Mouse (Mus musculus) testis, adult 2 months (tissue): ENCODE results near the gene Acer2. TPM values are rescaled to one million over a fixed set of nuclear protein-coding genes. Genes with fewer than 3 reads are reported as not detected.

Experiments used
- H3K27ac ChIP-seq: fragments of 200-500 bp; 2 replicates; pipeline ENCODE4 v1.5.1; 2012; ENCODE audit warnings: low read depth, low read length; ENCODE audit not compliant: control insufficient read depth, insufficient read depth
- H3K27me3 ChIP-seq: fragments of 200-500 bp; 2 replicates; pipeline ENCODE4 v1.6.1; 2012; ENCODE audit warnings: mild to moderate bottlenecking, low read length, moderate library complexity; ENCODE audit not compliant: control insufficient read depth, insufficient read depth
- H3K36me3 ChIP-seq: fragments of 200-500 bp; 2 replicates; pipeline ENCODE4 v1.6.1; 2012; ENCODE audit warnings: mild to moderate bottlenecking, low read length; ENCODE audit not compliant: control insufficient read depth, insufficient read depth
- H3K4me1 ChIP-seq: fragments of 200-500 bp; 2 replicates; pipeline ENCODE4 v1.6.1; 2012; ENCODE audit warnings: low read length; ENCODE audit not compliant: control insufficient read depth, insufficient read depth
- H3K4me3 ChIP-seq: fragments of 200-500 bp; 2 replicates; pipeline ENCODE4 v1.5.1; 2012; ENCODE audit warnings: low read depth, mild to moderate bottlenecking, low read length, moderate library complexity, mixed read lengths; ENCODE audit not compliant: control insufficient read depth
- CTCF ChIP-seq: fragments of 200-500 bp; IDR thresholded peaks from 2 replicates; pipeline ENCODE4 v1.5.1; 2012; ENCODE audit warnings: low read depth, mild to moderate bottlenecking, inconsistent platforms, low read length, moderate library complexity; ENCODE audit not compliant: control insufficient read depth, insufficient read depth, insufficient replicate concordance
- POLR2A ChIP-seq: fragments of 200-500 bp; IDR thresholded peaks from 2 replicates; pipeline ENCODE4 v1.6.1; 2012; ENCODE audit warnings: low read depth, mild to moderate bottlenecking, inconsistent platforms, low read length, moderate library complexity; ENCODE audit not compliant: control insufficient read depth
- polyA plus RNA-seq: library from polyadenylated mRNA; depleted of rRNA; stranded (reverse); fragments of >200 nt; gene quantifications from 2 replicates; pipeline ENCODE4 v1.2.3, GENCODE M21; 2012

Gene Acer2
- polyA plus RNA-seq, 1 experiment = 13.4 TPM

DNA sequence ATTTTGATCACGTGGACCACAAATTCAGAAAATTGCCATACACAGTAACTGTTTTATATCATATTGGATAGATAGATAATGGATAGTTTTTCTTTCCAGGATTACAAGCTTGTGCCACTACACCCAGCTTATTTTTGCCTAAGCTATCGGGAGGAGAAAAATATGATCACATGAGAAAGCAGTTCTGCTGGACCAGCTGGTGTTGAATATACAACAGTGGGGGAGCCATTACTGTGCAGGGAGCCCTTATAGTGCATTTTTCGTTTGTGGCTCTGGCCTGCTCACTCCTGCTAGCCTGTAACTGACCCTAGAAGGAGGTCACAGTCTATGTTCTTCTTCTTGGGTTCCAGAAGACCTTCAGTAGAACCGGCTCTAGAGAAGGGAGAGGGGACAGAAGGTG, 1.1 kb upstream of the Acer2 start:
- TF ChIP-seq CTCF (no peak), POLR2A (no peak)
- Histone ChIP-seq H3K27me3 (peaks cover 5% of the 10 kb centered on the region), H3K36me3 (no peaks in the 10 kb centered on the region), H3K4me3 (peak overlapping the region; percentile 98; the same call in 1 of the 2 replicates), H3K4me1 (peaks cover 4% of the 10 kb centered on the region), H3K27ac (no peak overlapping the region)

DNA sequence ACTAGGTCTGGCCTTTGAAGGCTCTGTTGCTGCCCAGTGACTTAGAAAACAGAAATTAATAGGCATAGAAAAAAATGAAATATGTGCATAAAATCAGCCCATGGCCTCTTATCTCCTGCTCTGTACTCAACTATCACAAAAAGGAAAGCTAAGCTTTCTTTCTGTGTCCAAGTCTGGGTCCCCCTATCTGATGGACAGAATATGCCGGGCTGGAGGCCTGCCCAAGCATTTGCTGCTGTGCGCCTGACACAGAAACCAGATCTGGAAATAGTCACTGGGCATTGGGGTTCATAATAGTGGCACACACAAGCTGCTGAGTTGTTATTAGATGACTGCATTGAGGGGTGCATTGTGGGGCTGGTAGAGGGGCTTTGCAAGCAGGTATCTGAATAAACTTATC, 5.3 kb downstream of the Acer2 start:
- Histone ChIP-seq H3K27me3 (peaks cover 1% of the 10 kb centered on the region), H3K4me3 (no peak overlapping the region), H3K27ac (no peak overlapping the region), H3K4me1 (peaks cover 4% of the 10 kb centered on the region; the same call in 1 of the 2 replicates), H3K36me3 (no peaks in the 10 kb centered on the region)
- TF ChIP-seq CTCF (no peak), POLR2A (no peak)

DNA sequence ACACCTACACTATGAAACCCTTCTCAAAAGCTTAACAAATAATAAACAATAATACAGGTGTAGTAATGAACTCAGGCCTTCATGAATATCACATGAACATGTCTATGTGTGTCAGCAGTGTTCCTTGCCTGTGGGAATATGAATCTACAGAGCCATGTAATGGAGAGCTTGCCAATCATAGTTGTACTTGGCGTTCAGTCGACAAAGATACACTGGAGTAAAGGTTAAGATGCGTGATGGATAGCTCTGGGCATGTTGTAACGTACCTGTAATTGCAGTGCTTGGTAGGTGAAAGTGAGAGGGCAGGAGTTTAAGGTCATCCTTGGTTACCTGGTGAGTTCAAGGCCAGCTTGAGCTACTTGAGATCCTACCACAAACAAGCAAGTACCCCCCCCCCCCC, 7.0 kb downstream of the Acer2 start:
- Histone ChIP-seq H3K27me3 (no peaks in the 10 kb centered on the region), H3K27ac (no peak overlapping the region), H3K36me3 (no peaks in the 10 kb centered on the region), H3K4me1 (peaks cover 5% of the 10 kb centered on the region), H3K4me3 (peak overlapping the region; percentile 33; the same call in 1 of the 2 replicates)
- TF ChIP-seq CTCF (no peak), POLR2A (no peak)

DNA sequence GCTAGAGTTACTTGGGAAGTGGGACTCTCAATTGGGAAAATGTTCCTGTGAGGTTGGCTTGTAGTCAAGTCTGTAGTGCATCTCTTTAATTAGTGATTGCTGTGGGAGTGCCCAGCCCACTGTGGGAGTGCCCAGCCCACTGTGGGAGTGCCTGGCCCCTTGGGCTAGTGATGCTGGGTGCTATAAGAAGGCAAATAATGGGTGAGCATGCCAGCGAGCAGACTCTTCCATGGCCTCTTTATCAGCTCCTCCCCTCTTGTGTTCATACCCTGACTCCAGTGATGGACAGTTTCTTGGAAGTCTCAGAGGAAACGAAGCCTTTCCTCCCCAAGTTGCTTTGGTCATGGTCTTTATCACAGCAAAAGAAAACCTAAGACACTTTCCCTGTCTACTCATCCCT, 8.2 kb downstream of the Acer2 start:
- no peaks in the 10 kb centered on the region for H3K36me3 ChIP-seq
- TF ChIP-seq CTCF (no peak), POLR2A (no peak)
- peaks cover 5% of the 10 kb centered on the region for H3K4me1 ChIP-seq
- H3K27me3 ChIP-seq = no peaks in the 10 kb centered on the region
- H3K27ac ChIP-seq = no peak overlapping the region
- no peak overlapping the region for H3K4me3 ChIP-seq

GRCm38 (mm10) chr4:86884945-86885344, 10.7 kb downstream of the Acer2 start:
- Histone ChIP-seq H3K4me3 (no peak overlapping the region), H3K36me3 (no peaks in the 10 kb centered on the region), H3K27me3 (no peaks in the 10 kb centered on the region), H3K27ac (no peak overlapping the region), H3K4me1 (peaks cover 5% of the 10 kb centered on the region)
- peak; percentile 11; the same call in 1 of the 2 replicates for TF ChIP-seq CTCF
- no peak for TF ChIP-seq POLR2A

GRCm38 (mm10) chr4:86885790-86886159, 11.6 kb downstream of the Acer2 start:
- TF ChIP-seq POLR2A (no peak), CTCF (no peak)
- Histone ChIP-seq H3K27ac (no peak overlapping the region), H3K36me3 (no peaks in the 10 kb centered on the region)

GRCm38 (mm10) chr4:86886160-86886878, 12.1 kb downstream of the Acer2 start:
- H3K4me1 ChIP-seq = peaks cover 5% of the 10 kb centered on the region
- H3K27ac ChIP-seq = no peak overlapping the region
- H3K36me3 ChIP-seq = no peaks in the 10 kb centered on the region
- TF ChIP-seq CTCF = no peak
- H3K4me3 ChIP-seq = peak overlapping the region; percentile 66
- H3K27me3 ChIP-seq = no peaks in the 10 kb centered on the region

More at GRCm38 (mm10) chr4:86885790-86886159, 11.6 kb downstream of the Acer2 start:
- Histone ChIP-seq H3K27me3 (no peaks in the 10 kb centered on the region), H3K4me1 (peaks cover 5% of the 10 kb centered on the region), H3K4me3 (peak overlapping the region; percentile 66)
